Mouse (Mus musculus) C2C12 (cell line): ENCODE measurements around the gene 4930404H24Rik. TPM values are rescaled to one million over a fixed set of nuclear protein-coding genes. Genes with fewer than 3 reads are reported as not detected.

Source experiments
- H3K27me3 ChIP-seq: one replicate; pipeline ENCODE4 v1.6.1; 2011; ENCODE audit not compliant: control insufficient read depth, insufficient read depth, insufficient read length
- H3K36me3 ChIP-seq: one replicate; pipeline ENCODE4 v1.6.1; 2011; ENCODE audit not compliant: control insufficient read depth, insufficient read depth
- H3K4me3 ChIP-seq: one replicate; pipeline ENCODE4 v1.5.1; 2011; ENCODE audit warnings: mild to moderate bottlenecking, control low read depth; ENCODE audit not compliant: poor library complexity, insufficient read depth, severe bottlenecking
- H3K79me2 ChIP-seq: one replicate; pipeline ENCODE4 v1.6.1; 2011; ENCODE audit not compliant: control insufficient read depth, insufficient read depth
- H3K79me3 ChIP-seq: one replicate; pipeline ENCODE4 v1.6.1; 2011; ENCODE audit warnings: low read depth, control low read depth
- H3ac ChIP-seq: one replicate; pipeline ENCODE3; 2011; ENCODE audit warnings: low read depth; ENCODE audit not compliant: control insufficient read depth, insufficient read length
- CEBPB ChIP-seq: IDR thresholded peaks from one replicate; pipeline ENCODE4 v1.6.1; 2011; ENCODE audit warnings: low read depth, mild to moderate bottlenecking, control low read depth, moderate library complexity
- CTCF ChIP-seq: IDR thresholded peaks from one replicate; pipeline ENCODE4 v1.5.1; 2011; ENCODE audit not compliant: control insufficient read depth, insufficient read depth, insufficient read length
- FOSL1 ChIP-seq: IDR thresholded peaks from one replicate; pipeline ENCODE4 v1.8.0; 2011; ENCODE audit warnings: mild to moderate bottlenecking, low read length; ENCODE audit not compliant: poor library complexity, insufficient read depth, severe bottlenecking
- MAX ChIP-seq: IDR thresholded peaks from one replicate; pipeline ENCODE4 v1.6.1; 2011; ENCODE audit warnings: mild to moderate bottlenecking, control low read depth
- MYOD1 ChIP-seq: IDR thresholded peaks from one replicate; pipeline ENCODE4 v1.6.1; 2011; ENCODE audit warnings: low read depth; ENCODE audit not compliant: control insufficient read depth, insufficient read length
- MYOG ChIP-seq: IDR thresholded peaks from one replicate; pipeline ENCODE4 v1.6.1; 2011; ENCODE audit not compliant: control insufficient read depth, insufficient read length; ENCODE audit errors: extremely low read depth
- USF1 ChIP-seq: IDR thresholded peaks from one replicate; pipeline ENCODE4 v1.6.1; 2011; ENCODE audit warnings: low read depth, mild to moderate bottlenecking, control low read depth, moderate library complexity
- polyA plus RNA-seq: library from polyadenylated mRNA; unstranded; fragments of >200 nt; fragmentation: generic; extraction: Trizol; gene quantifications from one replicate; pipeline ENCODE4 v1.2.1, GENCODE M21; 2012; ENCODE audit warnings: missing spikeins

Gene 4930404H24Rik
- polyA plus RNA-seq, 1 experiment = not detected

- no peaks in the 10 kb centered on the region for H3K79me2 ChIP-seq
- H3K36me3 ChIP-seq = no peaks in the 10 kb centered on the region
- H3K79me3 ChIP-seq = no peaks in the 10 kb centered on the region
- H3K27me3 ChIP-seq = peaks cover 50% of the 10 kb centered on the region
- H3K4me3 ChIP-seq = no peak overlapping the region
- H3ac ChIP-seq = no peak overlapping the region
- TF ChIP-seq CTCF = no peak
- no peak for TF ChIP-seq MYOG
- TF ChIP-seq MYOD1 = no peak
Observed at GRCm38 (mm10) chr2:153525906-153526311, 33.3 kb downstream of the 4930404H24Rik start.

- no peak overlapping the region for H3K4me3 ChIP-seq
- peaks cover 55% of the 10 kb centered on the region for H3K27me3 ChIP-seq
- H3K79me2 ChIP-seq = no peaks in the 10 kb centered on the region
- H3K79me3 ChIP-seq = no peaks in the 10 kb centered on the region
- TF ChIP-seq USF1 (no peak), MYOD1 (no peak), FOSL1 (no peak), CEBPB (no peak), CTCF (no peak), MYOG (no peak), MAX (no peak)
- no peak overlapping the region for H3ac ChIP-seq
- H3K36me3 ChIP-seq = no peaks in the 10 kb centered on the region
Observed at GRCm38 (mm10) chr2:153526850-153527530, 34.4 kb downstream of the 4930404H24Rik start.

GRCm38 (mm10) chr2:153527580-153528531 is 35.3 kb downstream of the 4930404H24Rik start:
- H3K79me3 ChIP-seq = no peaks in the 10 kb centered on the region
- H3ac ChIP-seq = no peak overlapping the region
- no peak overlapping the region for H3K4me3 ChIP-seq
- peaks cover 53% of the 10 kb centered on the region for H3K27me3 ChIP-seq
- H3K36me3 ChIP-seq = no peaks in the 10 kb centered on the region
- TF ChIP-seq FOSL1 = no peak
- no peak for TF ChIP-seq MYOG
- no peak for TF ChIP-seq CEBPB
- TF ChIP-seq CTCF = no peak
- H3K79me2 ChIP-seq = no peaks in the 10 kb centered on the region

- TF ChIP-seq FOSL1 (no peak), MYOG (no peak), MYOD1 (no peak), CTCF (no peak), USF1 (no peak), CEBPB (no peak), MAX (no peak)
Observed at GRCm38 (mm10) chr2:153528571-153529364, 36.2 kb downstream of the 4930404H24Rik start.

GRCm38 (mm10) chr2:153529365-153529781 is 36.8 kb downstream of the 4930404H24Rik start:
- no peak for TF ChIP-seq MYOG
- no peak for TF ChIP-seq MYOD1
- no peak for TF ChIP-seq FOSL1
- no peak for TF ChIP-seq MAX
- TF ChIP-seq CTCF = no peak
- no peak for TF ChIP-seq CEBPB
- TF ChIP-seq USF1 = no peak
- no peak overlapping the region for H3ac ChIP-seq
- peaks cover 47% of the 10 kb centered on the region for H3K27me3 ChIP-seq
- H3K79me3 ChIP-seq = no peaks in the 10 kb centered on the region
- H3K79me2 ChIP-seq = no peaks in the 10 kb centered on the region
- no peaks in the 10 kb centered on the region for H3K36me3 ChIP-seq
- H3K4me3 ChIP-seq = peak overlapping the region; percentile 23

More at GRCm38 (mm10) chr2:153528571-153529364, 36.2 kb downstream of the 4930404H24Rik start:
- Histone ChIP-seq H3K4me3 (no peak overlapping the region), H3K79me3 (no peaks in the 10 kb centered on the region), H3K27me3 (peaks cover 48% of the 10 kb centered on the region), H3K79me2 (no peaks in the 10 kb centered on the region), H3ac (no peak overlapping the region), H3K36me3 (no peaks in the 10 kb centered on the region)
